Mouse (Mus musculus) c-Kit-negative CD71-positive TER-119-positive erythroid progenitor cells, embryonic 14.5 days (primary cell): Measurements from ENCODE around the gene Dcst1.

ENCODE experiments used
- DNase-seq: peaks from one replicate; pipeline ENCODE4 v3.0.0-alpha.2; 2013; ENCODE audit warnings: low read depth, low spot score

Dcst1 gene

DNA sequence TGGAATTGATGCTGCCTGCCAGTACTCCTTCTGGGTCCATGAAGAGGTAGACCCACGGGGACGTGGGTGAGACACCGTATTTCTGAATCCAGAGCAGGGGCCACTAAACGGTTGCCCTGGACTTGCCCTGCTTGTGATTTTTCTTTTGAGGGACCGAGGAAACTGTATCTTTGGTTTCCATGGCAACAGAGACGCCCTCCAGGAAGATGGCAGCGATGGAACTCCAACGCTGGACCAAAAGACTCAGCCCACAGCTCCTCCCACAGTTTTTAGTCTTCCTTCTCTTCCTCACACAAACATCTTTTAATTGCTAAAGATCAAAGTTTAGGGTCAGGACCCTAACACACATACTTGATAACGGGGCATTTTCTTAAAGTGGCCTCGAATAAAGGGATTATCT lies 33.0 kb downstream of the Dcst1 start:
- DNase-seq, result no peak

GRCm38 (mm10) chr3:89331561-89331960 lies 33.5 kb downstream of the Dcst1 start:
- DNase-seq, result no peak

DNA sequence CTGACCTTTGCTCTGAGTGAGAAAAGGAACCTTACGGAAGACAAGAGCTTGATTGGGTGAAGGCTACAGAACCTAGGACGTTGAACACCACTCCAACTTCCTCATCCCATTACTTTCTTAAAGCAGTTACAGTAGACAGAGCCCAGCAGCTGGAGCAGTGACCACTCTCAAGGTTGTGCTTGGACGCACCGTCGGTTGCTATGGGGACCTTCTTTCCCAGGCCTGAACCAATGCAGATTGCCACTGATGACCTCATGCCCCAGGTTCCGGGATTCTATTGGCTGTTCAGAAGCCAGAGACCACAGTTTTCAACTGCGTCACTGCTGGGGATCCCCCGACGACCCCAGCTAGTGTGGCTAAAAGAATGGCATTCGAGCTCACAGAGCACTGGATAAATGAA lies 34.1 kb downstream of the Dcst1 start:
- no peak for DNase-seq

DNA sequence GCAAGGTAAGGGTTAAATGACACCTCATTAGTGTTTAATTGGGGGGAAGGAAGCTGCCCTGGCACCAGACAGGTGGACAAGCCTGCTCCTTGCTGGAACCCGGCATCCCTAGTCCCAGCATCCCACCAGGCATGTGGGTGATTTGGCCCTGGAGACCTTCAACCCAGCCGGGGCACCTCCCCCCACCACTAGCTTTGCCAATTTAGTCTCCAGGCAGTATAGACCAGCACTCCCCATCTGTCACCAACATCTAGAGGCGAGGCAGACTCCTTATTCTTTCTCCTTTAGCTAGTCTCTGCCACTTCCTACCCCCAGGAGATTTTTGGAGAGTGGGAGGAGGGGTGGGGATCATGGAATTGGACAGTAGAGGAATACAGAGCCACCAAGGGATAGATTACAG lies 34.7 kb downstream of the Dcst1 start:
- DNase-seq, result no peak

DNA sequence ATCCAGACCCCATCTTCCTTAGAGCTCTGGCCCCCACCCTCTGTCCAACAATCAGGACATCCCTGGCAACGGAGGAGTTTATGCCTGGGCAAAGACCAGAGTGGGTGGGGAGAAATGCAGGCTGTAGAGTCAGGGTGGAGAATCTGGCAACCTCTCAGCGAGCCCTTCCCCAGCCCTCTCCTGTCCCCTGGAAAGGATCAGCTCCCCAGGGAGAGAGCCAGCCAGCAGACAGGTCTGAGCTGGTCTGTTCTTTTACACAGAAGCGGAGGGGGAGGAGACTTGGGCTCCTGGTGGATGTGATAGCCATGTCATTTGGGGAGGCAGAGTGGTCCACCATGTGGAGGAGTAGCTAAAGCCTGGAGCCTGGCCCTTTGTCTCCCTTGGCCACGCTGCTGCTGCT lies 36.4 kb downstream of the Dcst1 start:
- no peak for DNase-seq

DNA sequence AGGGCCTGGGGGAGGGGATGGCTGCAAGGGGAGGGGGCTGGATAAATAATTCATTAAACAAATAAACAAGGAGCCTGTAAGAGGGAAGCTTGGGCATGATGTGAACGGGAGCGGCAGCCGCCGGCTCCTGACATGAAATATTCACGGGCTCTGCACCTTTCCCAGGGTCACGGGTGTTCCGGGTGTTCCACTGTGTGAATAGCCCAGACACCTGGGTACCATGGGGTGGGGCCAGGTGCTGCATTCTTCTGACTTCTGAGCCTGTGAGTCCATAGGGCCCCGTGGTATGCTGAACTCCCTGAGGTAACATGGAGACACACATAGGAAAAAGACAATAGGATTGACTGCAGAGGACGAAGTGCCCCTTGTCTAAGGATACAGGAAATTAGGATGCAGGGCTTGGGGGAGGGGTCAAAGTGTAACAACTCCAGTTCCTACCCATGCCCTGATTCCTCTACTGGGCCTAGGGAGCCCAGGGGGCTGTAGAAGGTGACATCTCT lies 37.6 kb downstream of the Dcst1 start:
- DNase-seq, result no peak

DNA sequence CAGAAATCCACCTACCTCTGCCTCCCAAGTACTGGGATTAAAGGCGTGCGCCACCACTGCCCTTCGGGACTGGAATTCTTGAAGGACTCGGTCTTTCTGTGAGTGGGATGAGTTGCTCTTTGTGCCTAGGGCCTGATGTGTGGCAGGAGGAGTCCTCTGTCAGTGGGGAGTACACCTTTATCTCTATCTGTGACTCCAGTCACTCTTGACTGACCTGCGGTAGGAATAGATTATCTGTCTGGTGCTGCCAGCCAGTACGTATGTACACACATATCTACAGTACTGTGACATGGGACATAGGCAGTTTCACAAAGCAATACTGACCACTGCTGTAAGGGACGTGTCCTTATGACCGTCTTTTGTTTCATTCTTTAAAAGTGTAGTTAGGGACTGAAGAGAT lies 39.2 kb downstream of the Dcst1 start:
- no peak for DNase-seq

GRCm38 (mm10) chr3:89322514-89323165 lies 42.4 kb downstream of the Dcst1 start, which contains the start of gene Efna3:
Gene Efna3 (minus strand): TSS chr3:89322965.
- DNase-seq, result no peak

- no peak for DNase-seq
Measured at GRCm38 (mm10) chr3:89322131-89322500, 42.9 kb downstream of the Dcst1 start.

DNA sequence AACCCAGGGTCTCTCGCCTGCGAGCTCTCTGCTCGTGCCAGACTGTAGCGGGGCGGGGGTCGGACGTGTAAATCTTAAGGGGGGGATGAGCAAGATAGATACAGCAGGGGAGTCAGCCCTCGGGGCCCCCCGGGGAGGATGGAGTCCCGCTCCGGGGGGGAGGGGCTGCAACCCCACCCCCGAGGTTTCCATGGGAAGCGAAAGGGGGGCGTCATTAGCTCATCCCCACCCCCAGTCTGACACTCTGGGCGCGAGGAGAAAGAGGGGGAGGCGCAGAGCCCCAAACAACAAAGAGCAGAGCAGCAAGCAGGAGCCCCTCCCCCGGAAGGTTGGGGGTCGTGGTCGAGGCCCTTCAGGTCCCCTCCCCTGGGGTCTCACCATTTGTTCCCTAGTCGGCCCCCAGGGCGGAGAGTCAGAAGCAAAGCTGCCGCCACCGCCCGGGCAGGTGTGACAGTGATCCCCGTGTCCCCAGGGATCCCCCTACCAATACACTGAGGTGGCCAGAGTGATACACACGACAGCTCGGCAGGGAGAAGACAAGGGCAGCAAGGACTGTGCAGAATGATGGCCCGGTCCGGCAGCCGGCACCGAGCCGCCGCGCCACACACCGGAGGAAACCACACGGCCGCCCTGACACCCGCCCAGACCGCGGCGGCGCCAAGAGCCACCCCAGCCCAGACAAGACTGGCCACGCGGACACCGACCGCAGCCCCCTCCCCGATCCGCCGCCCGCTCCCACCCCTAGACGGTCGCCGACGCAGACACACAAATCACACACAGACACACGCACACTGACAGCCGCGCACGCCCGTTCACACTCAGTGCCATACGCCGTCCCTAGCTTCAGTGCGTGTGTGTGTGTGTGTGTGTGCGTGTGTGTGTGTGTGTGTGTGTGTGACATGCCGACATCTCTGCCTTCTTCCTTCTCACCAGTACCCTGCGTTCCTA lies 43.6 kb downstream of the Dcst1 start:
- DNase-seq, result no peak

DNA sequence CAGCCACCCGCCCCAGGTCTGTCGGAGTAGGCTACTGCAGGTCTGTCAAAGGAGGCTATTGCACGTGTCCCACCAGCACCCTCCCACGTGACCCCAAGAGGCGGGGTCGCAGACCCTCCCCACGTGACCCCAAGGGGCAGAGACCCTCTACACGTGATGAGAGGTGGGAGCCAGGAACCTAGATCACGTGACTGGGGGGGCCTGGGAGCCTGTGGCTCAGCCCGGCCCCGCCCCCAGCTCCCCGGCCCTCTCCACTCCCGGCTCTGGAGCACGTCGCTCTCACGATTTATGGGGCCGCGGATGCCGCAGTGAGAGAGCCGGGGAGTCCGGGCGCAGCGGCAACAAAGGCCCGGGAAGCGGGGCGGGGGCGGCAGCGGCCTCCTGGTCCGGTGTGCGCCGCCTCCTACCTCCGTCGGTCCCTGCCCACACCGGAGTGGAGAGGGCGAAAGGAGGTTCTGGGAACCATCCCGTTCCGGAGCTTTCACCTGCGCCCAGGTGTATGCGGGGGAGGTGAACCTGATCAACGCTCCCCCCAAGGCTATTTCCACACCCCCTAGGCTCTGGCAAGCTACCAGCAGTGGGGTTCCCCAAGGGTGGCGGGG lies 44.4 kb downstream of the Dcst1 start:
- DNase-seq, result no peak

- DNase-seq, result no peak
Measured at GRCm38 (mm10) chr3:89319591-89320350, 45.3 kb downstream of the Dcst1 start.

DNA sequence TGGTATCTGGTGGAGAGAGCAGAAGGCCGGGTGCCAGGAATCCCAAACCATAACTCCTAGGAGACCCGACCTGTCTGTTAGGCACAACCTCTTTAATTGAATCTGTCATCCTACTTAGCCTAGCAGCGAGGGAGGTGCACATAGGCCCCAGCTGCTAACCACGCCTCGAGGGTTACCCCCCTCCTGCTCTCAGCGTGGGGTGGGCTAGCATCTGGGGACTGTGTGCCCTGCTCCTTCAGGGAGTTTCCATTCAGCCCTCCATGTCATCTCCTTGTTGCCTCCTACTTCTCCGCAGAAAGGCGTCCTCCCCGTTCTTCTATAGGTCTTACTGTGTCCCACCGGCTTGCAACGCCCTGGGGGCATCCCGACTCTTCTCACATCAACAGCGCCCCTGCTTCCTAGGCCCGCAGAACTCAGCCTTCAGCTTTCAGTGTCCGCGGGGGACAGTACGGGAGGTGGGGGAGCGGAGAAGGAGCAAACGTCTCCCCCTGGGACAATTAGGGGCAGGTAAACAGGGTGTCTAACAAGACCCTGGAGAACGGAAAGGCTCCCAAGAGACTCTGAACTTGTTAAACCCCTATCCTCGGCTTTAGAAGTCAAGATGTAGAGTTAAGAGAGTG lies 46.0 kb downstream of the Dcst1 start:
- no peak for DNase-seq

DNA sequence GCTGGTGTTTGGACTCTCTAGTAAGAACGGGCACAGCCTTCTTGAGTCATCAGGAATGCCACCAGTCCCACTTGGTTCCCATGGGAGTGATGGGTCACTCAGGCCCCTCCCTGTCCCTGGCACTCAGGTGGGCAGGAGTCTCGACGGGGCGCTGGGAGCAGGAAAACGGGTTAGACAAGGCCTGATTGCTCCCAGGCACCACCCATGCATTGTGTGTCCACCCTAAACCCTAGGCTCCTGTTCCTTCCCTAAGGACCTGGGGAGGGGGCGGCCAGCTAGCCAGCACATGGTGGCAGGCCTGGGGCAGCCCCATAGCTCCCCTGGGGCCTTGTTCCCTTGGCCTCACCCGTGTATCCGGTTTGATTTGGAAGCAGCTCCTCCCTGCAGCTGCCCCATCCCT lies 46.7 kb downstream of the Dcst1 start:
- no peak for DNase-seq

DNA sequence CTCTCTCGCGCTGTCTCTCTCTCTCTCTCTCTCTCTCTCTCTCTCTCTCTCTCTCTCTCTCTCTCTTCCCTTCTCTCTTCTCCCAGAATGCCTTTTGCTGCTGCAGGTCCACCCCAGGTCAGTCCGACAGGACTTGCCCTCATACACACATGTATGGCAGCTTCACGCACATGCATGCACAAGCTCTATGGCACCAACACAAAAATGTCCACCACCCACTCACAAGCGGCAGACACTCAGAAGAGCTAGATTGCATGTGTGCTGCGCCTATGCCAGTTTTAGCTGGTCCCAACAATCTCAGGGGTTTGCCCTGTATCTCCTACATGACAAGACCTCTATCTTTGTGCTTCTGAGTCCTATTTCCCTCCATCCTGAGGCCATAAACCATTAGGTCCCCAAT lies 47.8 kb downstream of the Dcst1 start:
- DNase-seq, result no peak

DNA sequence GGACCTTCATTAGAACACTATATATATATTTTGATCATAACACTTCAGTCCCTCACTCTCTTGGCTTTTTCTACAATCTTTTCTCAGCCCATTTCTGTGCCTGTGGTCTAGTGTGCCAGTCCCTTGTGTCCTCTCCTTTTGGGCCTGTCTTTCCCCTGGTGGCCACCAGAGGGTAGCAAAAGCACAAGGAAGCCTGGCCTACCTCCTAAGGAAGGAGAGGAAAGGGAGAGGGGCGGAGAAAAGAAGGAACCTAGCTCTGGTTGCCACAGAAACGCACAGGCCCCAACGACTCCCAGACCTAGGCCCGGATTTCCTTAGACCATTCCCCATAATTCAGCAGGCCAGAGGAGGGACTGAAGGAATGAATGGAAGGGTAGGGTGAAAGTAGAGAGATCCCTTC lies 48.2 kb downstream of the Dcst1 start:
- peak; percentile 52 for DNase-seq

GRCm38 (mm10) chr3:89315930-89316831 lies 48.9 kb downstream of the Dcst1 start:
- no peak for DNase-seq

GRCm38 (mm10) chr3:89315195-89315929 lies 49.7 kb downstream of the Dcst1 start:
- DNase-seq, result peak; percentile 28

DNA sequence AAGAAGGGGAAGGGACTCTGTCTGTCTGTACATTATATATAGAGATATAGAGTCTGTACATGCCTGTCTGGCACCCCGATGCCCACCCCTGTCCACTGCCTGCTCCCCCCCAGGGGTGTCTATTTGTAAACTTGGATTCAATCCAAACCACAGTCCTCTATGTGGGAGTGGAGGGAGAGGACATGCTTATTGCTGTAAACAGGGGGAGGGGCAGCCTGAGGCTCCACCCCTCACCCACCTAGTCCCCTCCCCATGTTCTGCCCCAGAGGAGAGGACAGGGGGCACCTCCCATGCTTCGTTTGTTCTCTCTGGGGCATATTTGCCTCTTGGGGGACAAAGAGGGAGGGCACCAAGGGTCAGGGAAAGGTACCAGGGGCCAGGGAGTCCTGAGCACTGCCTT lies 50.3 kb downstream of the Dcst1 start:
- DNase-seq, result no peak
